Mouse (Mus musculus) heart, adult 2 months (tissue): ENCODE results near the gene Mill2. TPM values are rescaled to one million over a fixed set of nuclear protein-coding genes. Genes with fewer than 3 reads are reported as not detected.
"Not testable (repeated sequence)": the region's sequence is repeated elsewhere in the genome, so short reads cannot be mapped to it uniquely, and the experiment has no call there.

Source experiments
- DNase-seq, 2 experiments: peaks; one replicate each; pipeline ENCODE4 v3.0.0; 2021
- H3K27ac ChIP-seq: fragments of 200-600 bp; 2 replicates; pipeline ENCODE4 v1.8.1; 2022
- H3K27me3 ChIP-seq: fragments of 200-500 bp; 2 replicates; pipeline ENCODE4 v1.6.1; 2012; ENCODE audit warnings: mild to moderate bottlenecking, low read length, inconsistent platforms, mixed read lengths; ENCODE audit not compliant: control insufficient read depth, insufficient read depth
- H3K36me3 ChIP-seq: fragments of 200-500 bp; 2 replicates; pipeline ENCODE4 v1.6.1; 2012; ENCODE audit warnings: low read length, inconsistent platforms; ENCODE audit not compliant: control insufficient read depth, insufficient read depth
- H3K4me1 ChIP-seq: fragments of 200-500 bp; 2 replicates; pipeline ENCODE4 v1.6.1; 2011; ENCODE audit warnings: low read length; ENCODE audit not compliant: control insufficient read depth, insufficient read depth
- H3K4me3 ChIP-seq: fragments of 200-600 bp; 2 replicates; pipeline ENCODE4 v1.8.1; 2022
- H3K79me2 ChIP-seq: fragments of 200-500 bp; replicated peaks from 2 replicates; pipeline ENCODE4 v1.6.1; 2012; ENCODE audit warnings: mild to moderate bottlenecking, inconsistent platforms, low read length, moderate library complexity, mixed read lengths; ENCODE audit not compliant: control insufficient read depth, insufficient read depth
- H3K9ac ChIP-seq: fragments of 200-500 bp; 2 replicates; pipeline ENCODE4 v1.6.1; 2012; ENCODE audit warnings: low read depth, mild to moderate bottlenecking, control low read depth, inconsistent platforms, low read length, mixed read lengths
- CTCF ChIP-seq: fragments of 200-600 bp; IDR thresholded peaks from 2 replicates; pipeline ENCODE4 v1.8.1; 2022; ENCODE audit warnings: antibody characterized with exemption, mild to moderate bottlenecking, moderate library complexity
- EP300 ChIP-seq: fragments of 200-500 bp; IDR thresholded peaks from 2 replicates; pipeline ENCODE4 v1.6.1; 2011; ENCODE audit warnings: low read depth, low read length, control low read depth; ENCODE audit not compliant: insufficient read depth
- POLR2A ChIP-seq: fragments of 200-500 bp; IDR thresholded peaks from 2 replicates; pipeline ENCODE4 v1.6.1; 2011; ENCODE audit warnings: mild to moderate bottlenecking, low read depth, low read length, control low read depth; ENCODE audit not compliant: insufficient read depth
- WGBS: fragments of 180-500 bp; shearing (Covaris S2); methylation state at CpG from one replicate; pipeline ENCODE4 v1.1.7; 2018; 5-methylcytosine and 5-hydroxymethylcytosine counted together
- intact Hi-C: fragments of 180-260 bp; cut with DNase I; formaldehyde crosslinking; loops from one replicate; pipeline ENCODE4 v1.15.1; 2025
- long read RNA-seq: library from polyadenylated mRNA; stranded (forward); transcript quantifications from one replicate; pipeline ENCODE4 v2.0.0, GENCODE M21; 2021
- polyA plus RNA-seq: library from polyadenylated mRNA; depleted of rRNA; stranded (reverse); fragments of >200 nt; gene quantifications from 2 replicates; pipeline ENCODE4 v1.2.3, GENCODE M21; 2012; rRNA removed
- total RNA-seq, 2 experiments: library from RNA; stranded (reverse); gene quantifications; 2 replicates each; pipeline ENCODE4 v1.2.3; 2021

Gene Mill2
- total RNA-seq: 1 to 10 TPM; 7.2 to 8.0 TPM
- 5.2 and 9.1 TPM in 2 replicates for polyA plus RNA-seq
- long read RNA-seq, partial matches to known transcripts: 1 of 2 reads
- long read RNA-seq, other reads (novel, unspliced or antisense): 0 of 2 reads

DNA sequence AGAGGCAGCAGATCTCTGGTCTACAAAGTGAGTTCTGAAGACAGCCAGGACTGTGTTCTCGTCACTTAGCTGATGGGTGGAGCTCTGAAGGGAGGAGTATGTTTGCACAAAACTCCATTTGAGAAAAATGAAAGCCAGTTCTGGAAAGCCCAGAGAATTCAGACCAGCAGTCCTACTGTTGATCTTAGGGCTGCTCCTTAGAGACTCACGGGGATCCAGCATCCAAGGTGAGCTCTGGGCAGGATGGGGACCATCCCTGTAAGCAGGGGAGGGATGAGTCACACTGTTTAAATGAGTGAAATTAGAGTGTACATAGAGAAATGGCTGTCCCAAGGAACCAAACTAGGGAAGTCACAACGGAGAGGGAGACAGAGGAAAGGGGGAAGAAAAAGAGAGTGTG lies at the start of gene Mill2:
Mill2 (plus strand) TSS at position 102 of the 400 bp plus-strand sequence.
- 11% methylated on average over 3 of the region's 3 CpGs for WGBS

DNA sequence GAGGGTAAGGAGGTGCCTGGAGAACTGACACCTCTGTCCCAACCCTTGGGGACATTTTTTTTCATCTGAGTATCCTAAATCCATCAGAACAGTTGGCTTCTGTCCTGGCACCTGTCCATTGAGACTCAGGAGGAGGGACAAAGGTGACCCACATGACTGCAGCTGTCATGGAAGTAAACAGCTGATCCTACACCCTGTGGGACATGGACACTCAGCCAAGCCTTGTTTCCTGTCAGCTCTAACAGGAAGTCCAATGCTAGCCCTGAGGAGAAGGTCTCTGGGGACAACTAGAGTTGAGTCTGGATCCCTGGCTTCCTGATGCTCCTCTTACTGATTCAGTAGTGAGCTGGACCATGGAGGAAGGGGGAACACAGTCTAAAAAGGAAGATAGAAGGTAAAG lies 49.1 kb upstream of the Mill2 start:
- intact Hi-C loops: loop anchor here (2.0 kb wide), 1 partner anchor 66 kb away; no protein-coding TSS in a partner anchor
- H3K4me1 ChIP-seq, DNase-seq, H3K36me3 ChIP-seq, H3K27me3 ChIP-seq, H3K9ac ChIP-seq, H3K79me2 ChIP-seq, H3K27ac ChIP-seq, H3K4me3 ChIP-seq: not testable (repeated sequence)

More for the DNA sequence above, at the start of gene Mill2:
- Histone ChIP-seq H3K4me3 (peak within 1 kb of the TSS; percentile 54), H3K27ac (peak within 1 kb of the TSS; percentile 97), H3K27me3 (no peaks in the 10 kb centered on the region), H3K9ac (peak within 1 kb of the TSS; percentile 92), H3K4me1 (peaks cover 2% of the 10 kb centered on the region), H3K36me3 (no peaks in the 10 kb centered on the region; the same call in 1 of the 2 replicates), H3K79me2 (no peaks in the 10 kb centered on the region)
- intact Hi-C loops: loop anchor here (2.0 kb wide), 1 partner anchor 19 kb away; no protein-coding TSS in a partner anchor
- DNase-seq: peak; percentile 42 to 48
- peak; percentile 70 for TF ChIP-seq POLR2A
- TF ChIP-seq EP300: no peak

DNA sequence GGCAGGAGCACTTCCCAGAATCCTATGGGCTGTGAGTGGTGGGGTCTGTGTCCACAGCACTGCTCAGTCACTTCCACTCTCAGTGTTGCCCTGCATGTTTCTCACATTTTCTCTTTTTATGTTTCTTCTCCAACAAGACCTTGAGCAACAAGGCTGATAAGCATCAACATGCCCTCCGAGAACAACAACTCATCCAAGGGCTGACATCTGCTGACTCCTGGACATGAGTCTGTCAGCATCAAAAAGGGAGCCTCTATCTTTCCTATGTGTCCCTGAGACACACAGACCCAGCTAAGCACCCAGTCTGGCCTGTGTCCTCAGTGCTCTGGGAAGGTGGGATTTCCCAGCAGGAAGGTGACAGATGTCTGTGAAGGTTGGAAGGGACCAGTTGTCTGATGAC lies 41.3 kb upstream of the Mill2 start, which contains the start of gene Psg19:
Psg19 (minus strand) TSS at position 101 of the 400 bp plus-strand sequence.
- Histone ChIP-seq H3K4me1 (no peaks in the 10 kb centered on the region), H3K79me2 (no peaks in the 10 kb centered on the region), H3K9ac (no peak within 1 kb of the TSS), H3K27me3 (no peaks in the 10 kb centered on the region), H3K36me3 (no peaks in the 10 kb centered on the region), H3K27ac (no peak within 1 kb of the TSS), H3K4me3 (no peak within 1 kb of the TSS)
- DNase-seq: no peak
- intact Hi-C loops: no loop called here
- TF ChIP-seq POLR2A: no peak
- no peak for TF ChIP-seq CTCF
- TF ChIP-seq EP300: no peak
- 87% methylated on average over 1 of the region's 1 CpGs for WGBS

DNA sequence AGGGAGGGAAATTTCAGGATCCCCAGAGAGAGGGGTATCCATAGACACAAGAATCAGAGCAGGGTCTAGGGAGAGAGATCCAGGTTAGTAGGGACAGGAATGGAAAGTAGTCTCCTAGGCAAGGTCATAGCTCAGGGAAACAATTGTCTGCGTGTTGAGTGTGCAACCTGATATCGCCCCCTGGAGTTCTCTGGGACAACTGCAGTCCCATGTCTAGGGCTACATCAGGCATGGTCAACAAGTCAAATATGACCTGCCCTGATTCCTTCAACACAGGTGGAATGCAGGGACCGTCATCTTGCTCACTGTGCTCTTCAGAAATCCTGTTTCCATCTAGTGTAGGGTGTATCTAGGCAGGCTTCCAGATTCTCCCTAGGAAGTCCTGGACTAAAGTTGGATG lies 40.6 kb upstream of the Mill2 start:
- no peak for DNase-seq
- Histone ChIP-seq H3K4me3 (no peak overlapping the region), H3K4me1 (no peaks in the 10 kb centered on the region), H3K27me3 (no peaks in the 10 kb centered on the region), H3K36me3 (no peaks in the 10 kb centered on the region), H3K9ac (no peak overlapping the region), H3K27ac (no peak overlapping the region), H3K79me2 (no peaks in the 10 kb centered on the region)
- TF ChIP-seq CTCF: peak; percentile 53
- no peak for TF ChIP-seq EP300
- intact Hi-C loops: no loop called here
- WGBS: 40% methylated on average over 3 of the region's 3 CpGs

DNA sequence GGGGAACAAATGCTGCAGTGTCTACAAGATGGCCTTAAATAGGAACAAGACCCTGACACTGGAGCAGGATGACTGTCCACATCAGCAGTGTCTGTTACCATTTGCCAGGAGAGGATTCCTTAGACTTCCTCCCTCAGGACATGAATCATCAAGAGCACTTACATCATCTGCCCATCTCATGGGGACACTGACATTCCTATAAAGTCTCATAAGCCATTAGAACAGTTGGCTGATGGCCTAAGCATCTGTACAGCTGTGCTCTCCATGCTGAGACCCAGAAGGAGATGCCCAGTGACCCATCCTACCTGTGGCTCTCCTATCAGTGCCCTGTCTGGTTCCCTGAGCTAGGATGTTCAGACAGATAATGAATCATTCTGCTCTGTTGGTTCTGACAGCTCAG lies 36.2 kb upstream of the Mill2 start:
- Histone ChIP-seq H3K79me2 (no peaks in the 10 kb centered on the region), H3K4me3 (no peak overlapping the region), H3K9ac (no peak overlapping the region), H3K27me3 (no peaks in the 10 kb centered on the region), H3K4me1 (no peaks in the 10 kb centered on the region), H3K27ac (no peak overlapping the region), H3K36me3 (no peaks in the 10 kb centered on the region)
- DNase-seq: no peak
- TF ChIP-seq EP300 (no peak), CTCF (no peak), POLR2A (no peak)
- intact Hi-C loops: no loop called here

DNA sequence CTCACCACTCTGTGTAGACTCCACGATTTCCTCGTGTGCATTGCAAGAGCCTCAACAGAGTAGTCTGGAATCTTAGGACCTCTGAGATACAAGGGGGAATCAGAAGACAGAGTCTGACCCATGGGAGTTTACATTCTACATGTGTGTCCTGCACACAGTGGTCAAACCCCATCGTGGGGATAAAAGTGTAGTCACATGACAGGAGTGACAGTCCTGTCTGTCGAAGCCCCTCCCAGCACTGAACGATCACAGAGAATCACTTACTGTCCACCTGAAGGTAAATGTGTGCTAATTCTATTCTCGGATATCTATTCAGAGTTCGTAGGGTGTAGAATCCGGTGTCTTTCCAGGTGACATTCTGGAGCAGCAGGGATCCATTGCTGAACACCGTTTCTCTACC lies 21.5 kb upstream of the Mill2 start:
- H3K79me2 ChIP-seq: no peaks in the 10 kb centered on the region
- H3K9ac ChIP-seq: no peak overlapping the region
- no peak overlapping the region for H3K4me3 ChIP-seq
- H3K36me3 ChIP-seq: no peaks in the 10 kb centered on the region
- TF ChIP-seq CTCF: no peak
- TF ChIP-seq POLR2A: no peak
- no peak for TF ChIP-seq EP300
- intact Hi-C loops: no loop called here
- no peak for DNase-seq
- H3K27ac ChIP-seq: no peak overlapping the region
- no peaks in the 10 kb centered on the region for H3K27me3 ChIP-seq
- no peaks in the 10 kb centered on the region for H3K4me1 ChIP-seq
- 81% methylated on average over 9 of the region's 9 CpGs for WGBS
